Mouse (Mus musculus): ENCODE measurements around the gene Gm10377. TPM values are rescaled to one million over a fixed set of nuclear protein-coding genes. Genes with fewer than 3 reads are reported as not detected.

Gm10377 gene
- not detected in 2 replicates for polyA plus RNA-seq (2012; ENCODE audit: low replicate concordance)

GRCm38 (mm10) chr14:42797887-42798286 lies at the start of gene Gm10377:
Gene Gm10377 (minus strand): TSS chr14:42797987.

GRCm38 (mm10) chr14:42768721-42769120 lies 29.1 kb downstream of the Gm10377 start, which contains the start of gene Gm3015:
Gene Gm3015 (minus strand): TSS chr14:42768821.

Other genes with a start within 250 kb of the Gm10377 start
- not detected in 2 replicates for gene Gm17124, start 198.1 kb downstream of the Gm10377 start, polyA plus RNA-seq (2012; ENCODE audit: low replicate concordance)
- not detected in 2 replicates for gene Gm3633, start 156.1 kb downstream of the Gm10377 start, polyA plus RNA-seq (2012; ENCODE audit: low replicate concordance)
- gene Gm10378, start 142.0 kb downstream of the Gm10377 start, polyA plus RNA-seq (2012; ENCODE audit: low replicate concordance), result not detected in 2 replicates
- gene Gm3015, start 29.2 kb downstream of the Gm10377 start, polyA plus RNA-seq (2012; ENCODE audit: low replicate concordance), result not detected in 2 replicates
- gene Gm21977, start 55.5 kb upstream of the Gm10377 start, polyA plus RNA-seq (2012; ENCODE audit: low replicate concordance), result not detected in 2 replicates
- not detected in 2 replicates for gene Gm8082, start 195.6 kb upstream of the Gm10377 start, polyA plus RNA-seq (2012; ENCODE audit: low replicate concordance)
- gene Gm10376, start 217.6 kb upstream of the Gm10377 start, polyA plus RNA-seq (2012; ENCODE audit: low replicate concordance), result not detected in 2 replicates